Mouse (Mus musculus): ENCODE data around the gene Bnip3. TPM values are rescaled to one million over a fixed set of nuclear protein-coding genes. Genes with fewer than 3 reads are reported as not detected.

Gene Bnip3
- polyA plus RNA-seq, 1 experiment from 2014 or later, result 101 TPM

Other genes with a start within 250 kb of the Bnip3 start
- gene Ppp2r2d, start 63.4 kb downstream of the Bnip3 start, polyA plus RNA-seq (2015; fragmentation: Nextera tagmentation; extraction: Ambion mirVana), result 89.8 and 92.6 TPM in 2 replicates
- gene Mapk1ip1, start 63.2 kb downstream of the Bnip3 start, polyA plus RNA-seq (2015; fragmentation: Nextera tagmentation; extraction: Ambion mirVana), result 30.0 and 33.6 TPM in 2 replicates
- 10.3 and 12.7 TPM in 2 replicates for gene Jakmip3, start 31.2 kb upstream of the Bnip3 start, polyA plus RNA-seq (2015; fragmentation: Nextera tagmentation; extraction: Ambion mirVana)
- 183 and 192 TPM in 2 replicates for gene Dpysl4, start 176.5 kb upstream of the Bnip3 start, polyA plus RNA-seq (2015; fragmentation: Nextera tagmentation; extraction: Ambion mirVana)